Mouse (Mus musculus) activated CD4-positive, CD25-positive, alpha-beta regulatory T cell, adult 9 weeks (primary cell): ENCODE measurements around the gene Cyp4f15. TPM values are rescaled to one million over a fixed set of nuclear protein-coding genes. Genes with fewer than 3 reads are reported as not detected.

Experiments used
- polyA plus RNA-seq: library from polyadenylated mRNA; unstranded; fragments of 100-300 nt; shearing (Covaris generic); gene quantifications from one replicate; pipeline ENCODE4 v1.2.1, GENCODE M21; 2017

The Cyp4f15 gene
- polyA plus RNA-seq, result not detected

DNA sequence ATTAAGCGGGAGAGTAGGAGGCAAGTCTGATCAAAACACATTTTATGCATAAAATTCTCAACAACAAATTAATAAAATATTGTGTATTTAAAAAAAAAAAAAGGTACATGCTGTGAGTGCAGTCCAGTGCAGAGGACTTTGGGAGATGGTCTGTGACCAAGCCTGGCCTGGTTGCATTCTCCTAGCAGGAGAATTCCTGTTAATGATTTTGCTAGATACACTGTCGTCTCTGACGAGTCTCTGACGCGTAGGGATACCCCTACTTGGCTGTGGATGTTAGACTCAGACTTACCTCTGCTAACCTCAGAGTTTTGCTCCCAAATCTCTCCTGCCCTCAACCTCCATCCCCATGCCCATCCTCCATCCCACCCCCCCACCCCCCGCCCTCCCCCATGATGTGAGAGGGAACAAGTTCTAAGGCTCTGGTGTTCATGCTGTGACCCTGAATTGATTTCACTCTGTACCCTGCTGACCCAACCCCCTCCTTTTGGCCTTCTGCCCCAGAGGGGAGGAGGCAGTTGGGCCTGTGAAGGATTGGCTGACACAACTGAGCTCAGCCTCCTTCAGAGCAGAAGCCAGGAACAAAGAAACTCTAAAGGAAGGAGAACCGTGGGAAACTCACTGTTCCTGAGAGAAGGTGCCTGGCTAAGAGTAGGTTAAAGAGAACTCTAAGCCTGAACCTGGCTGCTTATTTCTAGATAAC is at the start of gene Cyp4f15:
TSS of gene Cyp4f15 (plus strand) at position 580 of the 703 bp plus-strand sequence.

DNA sequence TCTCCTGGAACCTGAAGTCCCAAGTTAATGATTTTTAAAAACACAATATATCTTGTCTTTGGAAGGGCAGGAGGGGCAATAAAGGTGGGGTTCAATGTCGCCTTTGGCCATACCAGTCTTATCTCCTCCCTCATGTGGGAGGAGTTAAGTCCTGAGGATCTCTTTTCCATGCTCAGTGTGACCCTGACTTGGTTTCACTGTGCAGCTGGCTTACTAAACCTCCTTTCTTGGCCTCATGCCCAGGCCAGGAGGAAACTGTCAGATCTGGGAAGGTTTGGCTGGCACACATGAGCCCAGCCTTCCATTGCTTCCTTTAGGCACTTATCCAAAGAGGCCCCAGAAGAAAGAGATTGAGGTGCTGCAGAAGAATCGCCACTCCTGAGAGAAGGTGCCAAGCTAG is 26.7 kb upstream of the Cyp4f15 start, which contains the start of gene Cyp4f40:
TSS of gene Cyp4f40 (plus strand) at position 189 of the 400 bp plus-strand sequence.

Other genes with a start within 250 kb of the Cyp4f15 start
- 1.5 TPM for gene Cyp4f39, start 232.9 kb upstream of the Cyp4f15 start, polyA plus RNA-seq
- gene Cyp4f17, start 179.6 kb upstream of the Cyp4f15 start, polyA plus RNA-seq, result 5.2 TPM
- gene Cyp4f16, start 149.1 kb upstream of the Cyp4f15 start, polyA plus RNA-seq, result 9.2 TPM
- gene Cyp4f37, start 64.3 kb upstream of the Cyp4f15 start, polyA plus RNA-seq, result not detected
- not detected for gene Cyp4f40, start 26.7 kb upstream of the Cyp4f15 start, polyA plus RNA-seq
- 36.4 TPM for gene Zfp871, start 102.7 kb downstream of the Cyp4f15 start, polyA plus RNA-seq
- gene Zfp811, start 124.3 kb downstream of the Cyp4f15 start, polyA plus RNA-seq, result 0.26 TPM
- gene Zfp799, start 144.6 kb downstream of the Cyp4f15 start, polyA plus RNA-seq, result 15.8 TPM
- 12.9 TPM for gene Zfp870, start 206.0 kb downstream of the Cyp4f15 start, polyA plus RNA-seq
- not detected for gene Cyp4f14, start 231.7 kb downstream of the Cyp4f15 start, polyA plus RNA-seq